Mouse (Mus musculus): Measurements from ENCODE around the gene Ppp2r5b.

Ppp2r5b gene

DNA sequence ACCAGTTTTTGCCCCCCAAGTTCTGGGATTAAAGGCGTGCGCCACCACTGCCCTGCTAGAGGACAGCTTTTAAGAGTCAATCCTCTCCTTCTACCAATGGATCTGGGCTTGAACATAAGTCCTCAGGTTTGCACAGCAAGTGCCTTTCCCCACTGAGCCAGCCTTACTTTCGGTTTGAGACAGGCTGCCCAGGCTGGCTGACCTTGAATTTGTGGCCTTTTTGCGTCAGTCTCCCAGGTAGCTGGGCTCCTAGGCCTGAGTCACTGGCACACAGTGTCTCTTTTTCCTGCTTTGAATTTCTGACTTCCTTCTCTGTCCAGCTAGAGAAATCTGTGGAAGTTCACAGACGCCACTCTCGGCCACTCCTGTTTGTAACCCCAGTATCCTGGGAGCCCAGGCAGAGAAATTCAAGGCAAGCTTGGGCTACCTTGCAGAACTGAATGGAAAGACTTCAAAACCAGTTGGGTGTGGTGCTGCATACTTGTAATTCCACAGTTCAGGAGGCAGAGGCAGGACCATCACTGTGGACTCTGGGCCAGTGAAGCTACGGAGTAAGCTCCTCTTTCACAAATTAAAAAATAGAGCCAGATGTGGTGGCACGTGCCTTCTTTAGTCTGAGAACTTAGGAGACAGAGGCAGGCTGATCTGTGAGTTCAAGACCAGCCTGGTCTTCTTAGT is 34.3 kb upstream of the Ppp2r5b start:
- DNase-seq (ENCODE audit: low read depth in 1 of 2, low spot score in 2 of 2): no peak

DNA sequence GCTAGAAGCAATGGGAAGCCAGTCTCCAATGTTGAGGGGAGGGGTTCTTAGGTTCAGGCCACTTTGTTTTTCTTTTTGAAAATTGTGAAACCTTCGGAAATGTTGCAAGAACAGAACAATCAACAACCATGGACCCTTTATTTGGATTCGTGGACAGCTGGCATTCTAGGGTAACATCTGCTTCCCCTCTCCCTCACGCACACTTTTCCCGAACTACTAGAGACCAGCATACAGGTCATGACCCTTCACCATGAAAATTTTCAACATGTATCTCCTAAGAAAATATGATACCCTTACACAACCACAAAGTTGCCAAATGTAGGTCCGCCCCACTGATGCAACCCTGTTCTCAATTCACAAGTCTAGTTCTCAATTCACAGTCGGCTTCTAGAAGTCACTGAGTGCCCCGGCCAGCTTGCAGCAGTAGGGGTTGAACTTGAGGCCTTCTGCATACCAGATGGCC is 33.0 kb upstream of the Ppp2r5b start:
- peak; percentile 64 to 76 for DNase-seq (ENCODE audit: low read depth in 1 of 2, low spot score in 2 of 2)

DNA sequence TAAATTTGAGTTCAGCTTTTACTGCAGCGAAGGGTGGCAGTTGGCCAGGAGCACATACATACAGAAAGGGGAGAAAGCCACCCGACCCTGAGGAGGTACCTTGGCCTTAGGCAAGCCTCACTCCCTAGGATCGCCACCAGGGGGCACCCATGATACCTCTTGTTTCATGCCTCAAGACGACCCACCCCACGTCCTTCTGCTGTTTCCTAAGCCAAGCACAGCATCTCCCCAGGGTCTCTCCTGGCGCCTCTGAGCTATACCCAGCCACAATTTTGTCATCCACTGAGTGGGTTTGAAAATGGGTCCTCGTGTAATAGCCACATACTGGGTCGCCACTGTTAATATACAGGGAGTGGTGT is 32.5 kb upstream of the Ppp2r5b start:
- peak; percentile 62 to 82 for DNase-seq (ENCODE audit: low read depth in 1 of 2, low spot score in 2 of 2)

DNA sequence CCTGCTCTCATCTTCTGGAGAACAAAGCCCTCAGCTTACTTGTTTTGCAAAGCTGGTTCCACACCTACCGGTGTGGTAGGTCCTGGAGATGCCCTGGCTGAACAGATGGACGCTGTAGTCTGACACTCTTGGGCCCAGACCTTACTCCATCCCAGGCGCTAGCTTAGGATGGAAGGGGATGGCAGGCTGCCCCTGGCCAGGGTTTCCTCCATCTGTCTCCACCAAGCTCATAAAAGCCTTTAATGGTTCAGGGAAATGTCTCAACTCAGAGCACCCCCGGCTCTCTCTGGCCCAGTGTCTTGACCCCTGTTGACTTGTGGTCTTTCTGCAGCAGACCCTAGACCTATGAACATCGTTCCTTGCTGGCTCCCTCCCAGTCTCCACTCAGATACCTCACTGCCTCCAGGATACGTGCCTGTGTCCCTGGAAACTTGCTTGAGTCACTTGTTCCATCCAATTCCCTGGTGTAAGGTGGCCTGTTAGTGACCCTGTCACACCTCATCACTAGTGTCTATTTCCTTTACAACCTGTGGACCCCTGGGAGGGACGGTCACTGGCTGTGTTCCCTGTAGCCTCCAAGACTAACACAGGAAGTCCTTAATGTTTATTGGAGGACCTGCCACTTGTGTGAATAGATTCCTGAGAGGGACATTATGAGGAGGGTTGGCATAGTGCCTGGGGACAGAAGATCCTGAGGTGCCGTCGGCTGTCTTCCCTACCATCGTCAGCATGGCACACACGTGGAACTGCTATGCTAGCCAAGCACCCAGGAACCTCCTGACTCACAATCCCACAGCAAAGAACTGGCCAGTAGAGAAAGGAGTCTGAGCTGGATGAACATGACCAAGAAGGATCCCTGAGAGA is 31.9 kb upstream of the Ppp2r5b start:
- no peak for DNase-seq (ENCODE audit: low read depth in 1 of 2, low spot score in 2 of 2)

DNA sequence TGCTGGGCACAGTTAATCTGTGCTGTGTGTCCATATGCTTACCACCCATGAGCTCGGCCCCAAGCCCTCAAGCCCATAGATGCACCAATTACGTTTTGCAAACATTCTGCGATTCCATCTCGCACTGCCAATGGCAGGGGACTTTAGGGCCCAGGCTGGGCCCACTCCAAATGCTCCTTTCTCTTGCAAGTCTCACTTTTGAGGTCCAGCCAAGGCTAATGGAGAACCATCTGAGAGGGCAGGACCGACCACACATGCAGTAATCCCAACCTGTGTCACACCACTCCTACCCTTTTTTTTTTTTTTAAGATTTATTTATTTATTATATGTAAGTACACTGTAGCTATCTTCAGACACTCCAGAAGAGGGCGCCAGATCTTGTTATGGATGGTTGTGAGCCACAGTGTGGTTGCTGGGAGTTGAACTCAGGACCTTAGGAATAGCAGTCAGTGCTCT is 30.1 kb upstream of the Ppp2r5b start:
- DNase-seq (ENCODE audit: low read depth in 1 of 2, low spot score in 2 of 2): no peak

DNA sequence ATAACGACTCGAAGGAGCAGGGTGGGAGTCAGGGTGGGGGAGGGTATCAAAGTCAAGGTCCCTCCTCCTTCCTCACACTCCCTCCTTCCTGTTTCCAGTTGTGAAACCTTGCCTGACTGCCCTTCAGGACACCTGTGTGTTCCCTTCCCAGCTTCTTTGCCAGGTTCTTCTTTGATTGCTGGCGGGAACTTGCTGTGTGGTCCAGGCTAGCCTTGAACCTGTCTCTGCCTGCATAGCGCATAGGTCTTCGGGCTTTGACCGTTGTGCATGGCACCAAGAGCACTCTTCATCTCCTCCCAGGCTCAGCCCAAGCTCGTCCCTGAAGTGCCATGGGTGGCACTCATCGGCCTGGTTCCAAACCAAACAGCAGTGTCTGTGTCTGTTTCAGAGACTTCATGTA is 29.3 kb upstream of the Ppp2r5b start:
- DNase-seq (ENCODE audit: low read depth in 1 of 2, low spot score in 2 of 2): no peak

DNA sequence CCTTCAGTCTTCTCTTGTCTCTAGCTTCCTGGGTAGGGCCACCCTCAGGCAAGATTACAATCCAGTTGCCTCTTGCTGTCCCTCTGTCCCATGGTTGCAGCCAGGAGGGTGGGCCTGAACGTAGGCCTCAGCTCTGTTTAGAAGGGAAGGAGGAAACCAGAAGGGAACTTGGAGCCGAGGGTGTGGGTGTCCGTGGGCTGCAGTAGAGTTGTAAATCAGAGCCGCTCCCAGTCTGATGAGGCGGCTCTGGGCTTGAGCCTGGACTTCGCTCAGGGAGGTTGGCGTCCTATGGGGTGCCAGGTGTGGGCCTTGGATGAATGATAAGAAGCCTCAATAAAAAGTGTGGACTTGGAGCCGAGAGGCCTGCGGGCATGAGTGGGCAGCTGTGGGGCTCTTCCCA is 28.5 kb upstream of the Ppp2r5b start:
- DNase-seq (ENCODE audit: low read depth in 1 of 2, low spot score in 2 of 2): no peak

DNA sequence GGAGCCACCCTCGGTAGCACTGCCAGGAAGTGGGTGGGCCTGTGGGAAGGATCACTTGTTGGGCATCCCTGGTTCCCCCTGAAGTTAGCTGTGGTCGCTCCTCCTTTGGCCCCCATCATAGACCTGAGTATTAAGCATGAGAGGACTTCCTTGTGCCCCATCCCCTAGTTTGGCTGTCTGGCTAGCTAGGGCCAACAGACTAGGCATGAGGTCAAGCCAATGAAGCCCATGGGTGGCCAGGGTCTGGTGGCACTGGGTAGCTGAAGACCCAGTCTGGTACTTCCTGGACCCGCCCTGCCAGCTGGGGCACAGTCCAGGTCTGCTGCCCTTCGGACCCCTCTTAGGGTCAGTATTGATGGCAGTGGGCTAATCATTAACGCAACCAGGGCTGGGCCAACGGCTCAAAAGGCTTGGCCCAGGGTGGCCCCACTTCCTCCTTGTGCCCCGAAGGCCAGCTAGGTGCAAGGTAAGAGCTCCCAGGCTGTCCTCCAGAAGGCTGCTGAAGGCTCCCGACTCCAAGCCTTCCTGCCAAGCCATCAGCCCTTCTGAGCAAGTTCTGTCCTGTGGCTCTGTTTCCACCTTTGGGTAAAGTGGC is 27.3 kb upstream of the Ppp2r5b start:
- DNase-seq (ENCODE audit: low read depth in 1 of 2, low spot score in 2 of 2): no peak

DNA sequence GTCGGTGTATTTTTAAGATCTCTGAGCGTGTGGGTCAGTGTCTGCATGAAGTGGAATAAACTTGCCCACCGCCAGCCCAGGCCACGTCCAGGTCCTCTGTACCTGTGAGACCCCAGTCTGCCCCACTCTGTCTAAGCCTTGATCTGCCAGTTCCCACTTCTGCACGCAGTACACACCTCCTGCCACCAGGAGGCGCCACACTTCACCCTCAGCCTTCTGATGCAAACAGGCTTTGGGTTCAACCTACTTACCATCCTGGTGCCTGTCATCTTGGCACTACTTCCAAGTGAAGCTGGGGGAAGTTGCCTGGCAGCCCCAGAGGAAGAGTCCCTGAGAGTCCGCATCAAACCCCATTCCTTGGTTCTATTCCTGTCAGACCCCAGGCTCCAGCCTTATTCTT is 26.6 kb upstream of the Ppp2r5b start:
- DNase-seq (ENCODE audit: low read depth in 1 of 2, low spot score in 2 of 2): peak; percentile 59 to 78

DNA sequence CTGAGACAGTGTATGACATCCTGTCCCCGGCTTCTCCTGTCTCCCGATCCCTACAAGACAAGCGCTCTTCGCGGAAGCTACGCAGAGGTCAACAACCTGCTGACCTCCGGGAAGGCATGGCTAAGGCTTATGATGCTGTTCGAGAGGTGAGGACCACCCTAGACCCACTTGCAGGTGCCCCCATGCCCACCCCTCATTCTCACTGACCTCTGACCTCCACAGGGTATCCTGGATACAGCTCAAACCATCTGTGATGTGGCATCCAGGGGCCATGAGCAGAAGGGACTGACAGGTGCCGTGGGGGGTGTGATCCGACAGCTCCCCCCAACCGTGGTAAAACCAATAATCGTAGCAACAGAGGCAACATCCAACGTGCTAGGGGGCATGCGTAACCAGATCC is 25.7 kb upstream of the Ppp2r5b start:
- no peak for DNase-seq (ENCODE audit: low read depth in 1 of 2, low spot score in 2 of 2)

DNA sequence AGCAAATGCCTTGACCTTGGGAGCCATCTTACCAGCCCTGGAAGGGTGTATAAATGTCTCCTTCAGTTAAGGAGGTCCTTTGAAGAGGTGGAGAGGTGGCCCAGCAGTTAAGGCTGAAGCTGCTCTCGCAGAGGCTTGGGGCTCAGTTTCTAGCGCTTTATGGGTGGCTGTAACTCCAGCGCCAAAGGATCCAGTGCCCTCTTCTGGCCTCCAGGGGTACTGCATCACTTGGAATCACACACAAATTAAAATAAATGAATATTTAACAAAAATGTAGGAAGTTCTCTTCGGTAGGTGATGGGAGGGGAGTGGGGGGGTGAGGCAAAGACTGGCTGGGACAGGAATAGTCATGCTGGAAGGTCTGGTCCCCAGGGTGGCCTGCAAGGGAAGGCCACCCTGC is 25.3 kb upstream of the Ppp2r5b start:
- no peak for DNase-seq (ENCODE audit: low read depth in 1 of 2, low spot score in 2 of 2)

DNA sequence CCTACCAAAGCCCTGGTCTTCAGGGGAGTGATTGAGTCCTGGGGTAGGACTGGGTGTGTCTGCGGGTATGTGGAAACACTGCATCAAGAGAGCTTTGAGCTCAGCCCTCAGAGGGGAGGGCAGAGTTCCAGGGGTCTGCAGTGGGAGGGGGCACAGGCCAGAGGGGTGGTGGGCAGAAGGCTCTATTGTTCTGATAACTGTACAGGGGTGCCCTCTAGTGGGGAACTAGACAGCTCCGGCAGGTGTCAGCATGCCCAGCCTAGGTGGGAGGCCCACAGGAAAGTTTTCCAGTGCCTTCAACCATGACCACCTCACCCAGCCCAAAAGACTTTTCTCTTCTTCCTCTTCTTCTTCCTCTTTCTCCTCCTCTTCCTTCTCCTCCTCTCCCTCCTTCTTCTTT is 24.8 kb upstream of the Ppp2r5b start:
- no peak for DNase-seq (ENCODE audit: low read depth in 1 of 2, low spot score in 2 of 2)

DNA sequence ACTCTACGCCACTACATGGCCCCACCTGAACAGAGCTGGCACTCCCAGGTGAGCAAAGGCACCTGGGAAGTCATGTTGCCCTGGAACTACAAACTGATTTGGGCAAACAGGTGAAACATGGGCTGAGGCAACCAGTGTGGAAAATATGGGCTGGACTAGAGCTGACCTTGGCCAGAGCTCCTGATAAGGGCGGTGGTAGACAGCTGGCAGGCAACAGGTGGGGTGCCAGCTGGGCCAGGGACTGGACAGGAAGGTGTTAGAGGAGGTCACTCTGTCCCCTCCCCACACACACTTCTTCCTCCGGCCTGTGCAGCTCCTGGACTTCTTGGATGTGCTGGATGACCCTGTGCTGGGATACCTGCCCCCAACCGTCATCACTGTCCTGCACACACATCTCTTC is 17.3 kb upstream of the Ppp2r5b start:
- DNase-seq (ENCODE audit: low read depth in 1 of 2, low spot score in 2 of 2): no peak

DNA sequence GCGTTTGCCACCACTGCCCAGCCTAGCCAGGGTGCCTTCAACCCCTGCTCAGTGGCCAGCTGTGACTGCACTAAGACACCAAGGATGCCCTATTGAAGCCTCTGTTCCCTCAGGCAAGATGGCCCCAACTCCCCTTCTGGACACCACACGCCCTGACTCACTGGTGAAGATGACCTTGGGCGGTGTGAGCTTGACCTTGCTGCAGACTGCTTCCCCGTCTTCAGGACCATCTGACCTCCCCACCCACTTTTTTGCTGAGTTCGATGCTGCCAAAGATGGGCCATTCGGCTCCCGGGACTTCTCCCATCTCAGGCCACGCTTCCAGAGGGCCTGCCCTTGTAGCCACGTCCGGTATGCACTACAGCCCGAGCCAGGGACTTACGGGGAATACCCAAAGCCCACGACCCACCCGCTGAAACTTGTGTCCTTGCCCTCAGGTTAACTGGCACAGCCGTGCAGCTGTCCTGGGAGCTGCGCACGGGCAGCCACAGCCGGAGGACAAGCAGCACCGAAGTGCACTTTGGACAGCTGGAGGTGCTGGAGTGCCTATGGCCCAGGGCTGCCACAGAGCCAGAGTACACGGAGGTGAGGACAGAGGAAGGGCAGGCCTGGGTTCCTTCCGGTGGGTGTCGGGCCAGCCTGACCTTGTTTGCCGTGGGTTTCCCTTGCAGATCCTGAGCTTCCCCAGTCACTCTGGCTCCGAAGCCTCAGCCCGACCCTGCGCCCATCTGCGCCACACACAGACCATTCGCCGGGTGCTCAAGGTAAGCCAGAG is 12.0 kb upstream of the Ppp2r5b start:
- DNase-seq (ENCODE audit: low read depth in 1 of 2, low spot score in 2 of 2): no peak

DNA sequence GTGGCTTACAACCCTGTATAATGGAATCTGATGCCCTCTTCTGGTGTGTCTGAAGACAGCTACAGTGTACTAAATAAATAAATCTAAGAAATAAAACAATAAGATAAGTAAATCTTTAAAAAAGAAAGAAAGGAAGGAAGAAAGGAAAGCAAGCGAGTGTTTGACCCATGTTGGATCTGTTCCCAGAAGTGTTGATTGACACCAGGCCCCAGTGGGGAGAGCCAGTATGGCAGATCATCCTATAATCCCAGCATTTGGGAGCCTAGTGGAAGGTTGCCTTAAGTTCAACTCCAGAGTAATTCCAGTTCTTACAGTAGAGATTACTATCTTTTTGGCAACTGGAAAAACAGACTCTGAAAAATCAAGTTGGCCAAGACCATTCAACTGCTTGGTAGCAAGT is 10.1 kb upstream of the Ppp2r5b start:
- DNase-seq (ENCODE audit: low read depth in 1 of 2, low spot score in 2 of 2): no peak

DNA sequence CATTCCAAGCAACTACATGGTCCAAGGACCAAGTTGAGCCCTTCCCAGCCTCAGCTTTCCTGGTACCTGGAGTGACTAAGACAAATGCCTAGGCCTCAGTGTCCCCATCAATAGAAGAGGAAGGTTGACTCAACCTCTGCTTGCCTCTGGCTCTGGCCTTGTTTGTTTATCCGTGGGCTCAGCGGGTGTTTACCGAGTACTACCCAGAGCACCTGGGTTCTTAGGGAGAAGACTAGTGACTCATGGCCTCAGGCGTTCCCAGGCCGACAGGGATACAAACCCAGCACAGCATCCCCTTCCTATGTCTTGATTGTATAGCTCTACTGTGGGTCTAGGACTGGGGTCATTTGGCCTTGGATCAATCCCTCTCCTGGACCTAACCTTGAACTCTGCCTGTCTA is 7.6 kb upstream of the Ppp2r5b start:
- DNase-seq (ENCODE audit: low read depth in 1 of 2, low spot score in 2 of 2): no peak

DNA sequence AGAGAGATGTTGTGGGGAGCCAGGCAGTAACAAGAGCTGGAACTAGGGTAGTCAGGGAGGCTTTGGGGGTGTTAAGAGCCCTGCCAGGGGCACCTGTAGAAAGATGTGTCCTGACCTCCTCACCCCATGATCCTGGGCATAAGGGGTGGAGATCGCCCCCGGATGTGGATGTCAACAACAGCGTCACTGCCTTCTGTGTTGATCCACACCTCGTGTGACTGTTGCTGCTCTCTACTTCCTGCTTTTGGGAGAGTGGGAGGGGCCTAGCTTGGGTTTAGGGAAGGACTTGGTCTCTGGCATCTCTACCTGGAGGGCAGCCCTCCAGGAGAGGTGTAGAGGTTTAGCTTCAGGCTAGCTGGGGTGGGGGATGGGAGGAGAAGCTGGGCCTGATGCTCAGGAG is 6.6 kb upstream of the Ppp2r5b start:
- peak; percentile 73 to 85 for DNase-seq (ENCODE audit: low read depth in 1 of 2, low spot score in 2 of 2)

DNA sequence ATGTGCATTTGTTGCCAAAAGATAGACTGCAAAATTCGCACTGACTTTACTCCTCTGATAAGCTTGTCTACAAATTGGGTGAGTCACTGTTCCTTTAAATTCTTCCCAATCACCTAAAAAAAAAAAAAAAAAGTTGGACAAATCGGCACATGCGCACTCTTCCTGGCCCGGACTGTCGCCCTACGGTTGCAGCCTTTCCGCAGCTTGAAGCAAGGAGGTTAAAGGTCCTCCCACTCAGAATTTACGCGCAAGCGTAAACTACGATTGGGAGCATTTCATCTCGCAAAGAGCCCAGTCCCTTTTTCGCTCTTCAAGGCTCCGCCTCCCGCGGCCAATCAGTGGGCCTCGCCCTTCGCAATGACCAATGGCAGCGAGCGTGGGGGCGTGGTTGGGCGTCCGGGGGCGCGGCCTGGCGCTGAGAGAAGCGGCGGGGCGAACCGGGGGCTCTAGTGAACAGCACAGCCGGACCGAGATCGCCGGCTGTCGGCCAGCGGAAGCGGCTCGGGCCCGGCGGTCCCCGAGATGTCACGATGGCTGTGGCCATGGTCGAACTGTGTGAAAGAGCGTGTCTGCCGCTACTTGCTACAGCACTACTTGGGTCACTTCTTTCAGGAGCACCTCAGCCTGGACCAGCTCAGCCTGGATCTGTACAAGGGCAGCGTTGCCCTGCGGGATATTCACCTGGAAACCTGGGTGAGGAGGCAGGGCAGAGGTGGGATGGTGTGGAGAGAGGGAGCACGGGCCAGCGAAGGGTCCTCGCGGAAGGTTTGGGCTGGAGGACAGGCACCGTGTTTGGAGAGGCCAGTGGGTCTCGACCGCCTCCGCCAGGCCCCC is 5.8 kb upstream of the Ppp2r5b start, which contains the start of gene Atg2a:
TSS of gene Atg2a (plus strand) at position 395 of the 834 bp plus-strand sequence.
- peak; percentile 98 for DNase-seq (ENCODE audit: low read depth in 1 of 2, low spot score in 2 of 2)

DNA sequence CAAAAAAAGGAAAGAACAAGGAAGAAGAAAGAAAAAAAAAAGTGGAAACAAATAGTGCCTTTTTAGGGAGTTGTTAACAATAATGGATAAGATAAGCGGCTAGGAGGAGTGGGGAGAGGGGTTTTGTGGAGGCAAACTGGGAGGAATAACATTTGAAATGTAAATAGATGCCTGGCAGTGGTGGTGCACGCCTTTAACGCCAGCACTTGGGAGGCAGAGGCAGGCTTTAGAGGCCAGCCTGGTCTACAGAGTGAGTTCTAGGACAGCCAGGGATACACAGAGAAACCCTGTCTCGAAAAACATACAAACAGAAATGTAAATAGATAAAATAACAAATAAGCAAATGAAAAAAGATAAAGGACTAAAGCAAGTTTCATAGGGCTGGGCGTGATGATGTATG is 5.1 kb upstream of the Ppp2r5b start:
- no peak for DNase-seq (ENCODE audit: low read depth in 1 of 2, low spot score in 2 of 2)

DNA sequence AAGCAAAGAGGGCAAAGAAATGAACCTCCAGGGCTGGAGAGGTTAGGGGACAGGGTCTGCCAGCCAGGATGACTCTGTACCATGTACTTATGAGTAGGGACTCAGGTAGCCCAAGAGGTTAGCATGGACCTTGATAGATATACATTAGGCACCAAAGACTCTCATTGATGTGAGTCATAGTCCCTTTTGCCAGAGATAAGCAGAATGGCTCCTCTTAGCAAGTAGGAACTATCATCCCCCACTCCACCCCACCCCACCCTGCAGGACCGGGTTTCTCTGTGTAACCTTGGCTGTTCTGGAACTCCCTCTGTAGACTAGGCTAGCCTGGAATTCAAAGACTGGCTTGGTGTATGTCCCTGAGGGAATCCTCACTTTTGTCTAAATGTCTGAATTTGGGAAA is 4.5 kb upstream of the Ppp2r5b start:
- DNase-seq (ENCODE audit: low read depth in 1 of 2, low spot score in 2 of 2): no peak
